Mouse (Mus musculus) embryo, embryonic 11 days (tissue): ENCODE measurements around the gene Pdk2.

Experiments used
- DNase-seq: peaks from one replicate; pipeline ENCODE4 v3.0.0-alpha.2; 2015

The Pdk2 gene

DNA sequence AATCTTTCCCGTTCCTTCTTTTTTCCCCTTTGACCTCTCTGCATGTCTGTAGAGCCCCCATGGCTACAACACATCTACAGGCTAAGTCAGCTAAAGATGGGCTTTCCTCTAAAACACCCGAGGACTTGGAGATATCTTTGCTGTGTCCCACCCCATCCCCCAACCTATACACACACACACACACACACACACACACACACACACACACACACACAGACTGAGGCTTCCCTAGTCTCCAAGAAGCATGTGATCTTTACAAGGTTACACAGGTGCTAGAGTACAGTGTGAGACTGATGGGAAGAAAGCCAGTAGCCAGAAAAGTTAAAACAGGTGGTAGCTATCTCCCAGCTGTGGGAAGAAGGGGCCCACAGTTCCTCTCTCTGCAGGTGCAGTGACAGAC, 54.7 kb downstream of the Pdk2 start:
- no peak for DNase-seq

- DNase-seq = no peak
Observed at GRCm38 (mm10) chr11:94985822-94986221, 55.3 kb downstream of the Pdk2 start.

- DNase-seq = no peak
Observed at GRCm38 (mm10) chr11:94985140-94985539, 56.0 kb downstream of the Pdk2 start.

DNA sequence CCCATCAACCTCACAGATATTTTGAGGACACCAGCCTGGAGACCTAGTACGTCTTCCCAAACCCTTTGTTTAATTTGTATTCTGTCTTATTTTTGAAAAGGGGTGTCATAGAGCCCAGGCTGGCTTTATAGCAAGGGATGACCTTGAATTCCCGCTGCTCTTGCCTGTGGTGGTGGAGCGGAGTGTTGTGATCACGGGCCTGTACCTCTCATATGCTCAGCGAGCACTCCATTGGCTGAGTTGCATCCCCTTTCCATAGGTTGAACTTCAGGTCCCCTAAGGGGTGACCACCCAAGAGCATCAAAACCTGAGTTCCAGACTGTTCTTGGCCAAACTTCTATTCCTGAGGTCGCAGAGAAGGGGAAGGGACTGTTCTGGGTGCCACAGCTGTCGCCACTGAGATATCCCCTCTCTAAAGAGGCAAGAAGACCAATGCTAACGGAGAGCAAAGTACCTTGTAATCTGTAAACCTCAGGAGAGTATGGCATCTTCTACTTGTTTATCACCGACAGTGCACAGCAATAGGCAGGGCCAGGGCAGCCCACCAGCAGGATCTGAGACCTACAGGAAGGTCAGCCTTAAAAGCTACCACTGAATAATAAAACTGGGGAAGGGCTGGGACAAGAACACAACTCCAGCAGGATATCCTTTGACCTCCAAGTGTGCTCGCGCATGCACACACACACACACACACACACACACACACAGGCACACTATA, 61.5 kb downstream of the Pdk2 start:
- DNase-seq = no peak

DNA sequence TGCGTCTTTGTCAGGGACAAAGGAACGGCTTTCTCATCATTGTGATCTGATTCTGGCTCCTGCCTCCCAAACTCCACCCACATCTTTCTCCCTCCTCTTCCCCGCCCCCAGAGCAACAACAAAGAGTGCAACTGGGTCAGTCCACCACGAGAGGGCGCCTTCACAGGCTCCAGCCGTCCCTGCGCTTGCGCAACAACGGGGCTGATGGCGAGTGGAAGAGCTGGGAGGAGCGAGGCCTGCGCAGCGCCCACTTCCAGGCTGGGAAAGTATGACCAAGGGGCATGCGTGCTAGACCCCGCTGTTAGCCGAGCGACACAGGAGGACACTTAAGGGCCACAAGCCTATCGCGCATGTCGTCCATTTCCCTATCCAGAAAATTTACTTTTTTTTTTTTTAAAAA, 62.2 kb downstream of the Pdk2 start:
- DNase-seq = peak; percentile 97

DNA sequence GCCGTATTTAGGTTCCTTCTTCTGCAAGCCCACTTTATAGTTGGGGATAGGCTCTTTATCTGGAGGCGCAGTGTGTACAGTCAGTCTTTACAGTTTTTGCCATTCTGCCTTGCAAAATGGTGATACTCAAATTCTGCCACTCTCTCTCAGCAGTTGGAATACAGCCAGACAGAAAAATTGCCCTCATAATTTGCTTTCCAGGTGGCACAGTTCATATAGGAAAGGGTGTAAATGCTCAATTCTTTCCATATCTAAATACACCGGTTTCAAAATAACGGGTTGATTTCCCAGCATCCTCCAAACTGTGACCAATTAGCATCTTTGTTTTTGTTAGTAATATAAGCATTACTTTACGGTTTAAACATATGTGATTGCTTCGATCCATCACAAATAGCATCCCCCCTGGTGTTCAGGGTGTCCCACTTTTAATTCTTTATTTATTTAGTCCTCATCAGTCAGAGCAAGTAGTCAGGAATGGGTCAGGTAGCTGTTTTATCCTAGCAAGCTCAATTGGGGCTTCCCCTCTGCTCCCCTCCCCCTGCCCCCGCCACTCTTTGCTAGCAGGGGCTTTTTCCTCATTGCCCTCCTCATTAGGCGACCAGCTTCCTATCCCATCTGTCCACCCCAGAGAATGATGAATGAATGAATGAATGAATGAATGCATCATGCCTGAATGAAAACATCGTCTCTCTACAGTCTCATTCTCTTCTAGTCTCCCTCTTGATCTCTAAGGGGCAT, 62.8 kb downstream of the Pdk2 start:
- DNase-seq = no peak
